Mouse (Mus musculus): ENCODE data around the gene Bend7.

Bend7 gene

GRCm38 (mm10) chr2:4782809-4783641, 65.4 kb downstream of the Bend7 start:
- no peak for DNase-seq (ENCODE audit: low read depth)

- peak; percentile 6 for DNase-seq (ENCODE audit: low read depth)
Measured at GRCm38 (mm10) chr2:4784012-4784411, 66.4 kb downstream of the Bend7 start.

GRCm38 (mm10) chr2:4785016-4785415, 67.4 kb downstream of the Bend7 start:
- no peak for DNase-seq (ENCODE audit: low read depth)

- no peak for DNase-seq (ENCODE audit: low read depth)
Measured at GRCm38 (mm10) chr2:4787223-4787622, 69.6 kb downstream of the Bend7 start.

- no peak for DNase-seq (ENCODE audit: low read depth)
Measured at GRCm38 (mm10) chr2:4791646-4792045, 74.0 kb downstream of the Bend7 start.

GRCm38 (mm10) chr2:4792554-4792953, 74.9 kb downstream of the Bend7 start:
- DNase-seq (ENCODE audit: low read depth): no peak

- no peak for DNase-seq (ENCODE audit: low read depth)
Measured at GRCm38 (mm10) chr2:4802395-4803176, 85.0 kb downstream of the Bend7 start.

GRCm38 (mm10) chr2:4816308-4816707, 98.7 kb downstream of the Bend7 start:
- no peak for DNase-seq (ENCODE audit: low read depth)

GRCm38 (mm10) chr2:4817678-4818077, 100.0 kb downstream of the Bend7 start:
- no peak for DNase-seq (ENCODE audit: low read depth)

GRCm38 (mm10) chr2:4820230-4820629, 102.6 kb downstream of the Bend7 start:
- DNase-seq (ENCODE audit: low read depth): no peak

GRCm38 (mm10) chr2:4824067-4824466, 106.4 kb downstream of the Bend7 start:
- no peak for DNase-seq (ENCODE audit: low read depth)

- peak; percentile 8 for DNase-seq (ENCODE audit: low read depth)
Measured at GRCm38 (mm10) chr2:4828032-4828431, 110.4 kb downstream of the Bend7 start.

GRCm38 (mm10) chr2:4828446-4828997, 110.9 kb downstream of the Bend7 start:
- no peak for DNase-seq (ENCODE audit: low read depth)

GRCm38 (mm10) chr2:4829007-4829406, 111.4 kb downstream of the Bend7 start:
- DNase-seq (ENCODE audit: low read depth): no peak

GRCm38 (mm10) chr2:4829489-4830065, 111.9 kb downstream of the Bend7 start:
- DNase-seq (ENCODE audit: low read depth): no peak

GRCm38 (mm10) chr2:4831493-4831892, 113.9 kb downstream of the Bend7 start:
- peak; percentile 33 for DNase-seq (ENCODE audit: low read depth)

GRCm38 (mm10) chr2:4832166-4832565, 114.5 kb downstream of the Bend7 start:
- no peak for DNase-seq (ENCODE audit: low read depth)

GRCm38 (mm10) chr2:4849449-4849848, 131.8 kb downstream of the Bend7 start:
- no peak for DNase-seq (ENCODE audit: low read depth)

All from 416B (cell line).